Mouse (Mus musculus) kidney, postnatal 0 days (tissue): Measurements from ENCODE around the gene Pola1. TPM values are rescaled to one million over a fixed set of nuclear protein-coding genes. Genes with fewer than 3 reads are reported as not detected.

Source experiments
- ATAC-seq: fragments of 200-750 bp; cut with Nextera tagmentation; replicated peaks from 2 replicates; pipeline ENCODE4 v1.8.0; 2017; ENCODE audit warnings: low read depth, moderate number of reproducible peaks, moderate TSS enrichment, moderate library complexity; ENCODE audit not compliant: low FRiP score
- DNase-seq: peaks from one replicate; pipeline ENCODE4 v3.0.0-alpha.2; 2016; ENCODE audit warnings: low spot score
- H3K27ac ChIP-seq: fragments of 300-500 bp; sonication (generic); 2 replicates; pipeline ENCODE4 v1.5.1; 2014; ENCODE audit warnings: mild to moderate bottlenecking
- H3K27me3 ChIP-seq: fragments of 300-500 bp; sonication (generic); 2 replicates; pipeline ENCODE4 v1.6.1; 2014; ENCODE audit warnings: low read length, mixed read lengths; ENCODE audit not compliant: insufficient read depth
- H3K36me3 ChIP-seq: fragments of 300-500 bp; sonication (generic); 2 replicates; pipeline ENCODE4 v1.6.1; 2014; ENCODE audit warnings: low read length, mixed read lengths; ENCODE audit not compliant: insufficient read depth
- H3K4me1 ChIP-seq: fragments of 300-500 bp; sonication (generic); replicated peaks from 2 replicates; pipeline ENCODE4 v1.6.1; 2014; ENCODE audit warnings: antibody characterized with exemption, low read length, mixed read lengths; ENCODE audit not compliant: insufficient read depth
- H3K4me2 ChIP-seq: fragments of 300-500 bp; sonication (generic); 2 replicates; pipeline ENCODE4 v1.6.1; 2014; ENCODE audit warnings: mild to moderate bottlenecking, low read length, moderate library complexity, mixed read lengths
- H3K4me3 ChIP-seq: fragments of 300-500 bp; sonication (generic); replicated peaks from 2 replicates; pipeline ENCODE4 v1.5.1; 2014; ENCODE audit warnings: low read depth, low read length
- H3K9ac ChIP-seq: fragments of 300-500 bp; sonication (generic); 2 replicates; pipeline ENCODE4 v1.6.1; 2014; ENCODE audit warnings: low read depth, low read length
- H3K9me3 ChIP-seq: fragments of 300-500 bp; sonication (generic); replicated peaks from 2 replicates; pipeline ENCODE4 v1.6.1; 2016; ENCODE audit warnings: low read length, inconsistent platforms, mixed read lengths
- CTCF ChIP-seq: IDR thresholded peaks from 2 replicates; pipeline ENCODE4 v1.5.1; 2016; ENCODE audit warnings: antibody characterized with exemption, low read depth, mild to moderate bottlenecking, moderate library complexity
- WGBS: fragments of 180-500 bp; shearing (Covaris S2); extraction: QIAGEN DNeasy Blood & Tissue Kit; methylation state at CpG from one replicate; pipeline ENCODE4 v1.1.7; 2014; 5-methylcytosine and 5-hydroxymethylcytosine counted together
- polyA plus RNA-seq: library from polyadenylated mRNA; unstranded; fragments of >200 nt; fragmentation: Nextera tagmentation; extraction: Ambion mirVana; gene quantifications from 2 replicates; pipeline ENCODE4 v1.2.1, GENCODE M21; 2015

Pola1 gene
- polyA plus RNA-seq, 1 experiment from 2014 or later: 7.8 TPM

GRCm38 (mm10) chrX:93377285-93377972 is 254.5 kb downstream of the Pola1 start:
- no peak overlapping the region for H3K9ac ChIP-seq
- no peak overlapping the region for H3K4me2 ChIP-seq
- H3K9me3 ChIP-seq: no peaks in the 10 kb centered on the region
- no peaks in the 10 kb centered on the region for H3K4me1 ChIP-seq
- no peak for TF ChIP-seq CTCF
- 81% methylated on average over 9 of the region's 9 CpGs for WGBS
- no peaks in the 10 kb centered on the region for H3K27me3 ChIP-seq
- DNase-seq (no peak), ATAC-seq (no peak)
- H3K27ac ChIP-seq: no peak overlapping the region
- no peaks in the 10 kb centered on the region for H3K36me3 ChIP-seq
- no peak overlapping the region for H3K4me3 ChIP-seq

GRCm38 (mm10) chrX:93373503-93373902 is 258.5 kb downstream of the Pola1 start:
- WGBS: 56% methylated on average over 1 of the region's 1 CpGs

GRCm38 (mm10) chrX:93369708-93370107 is 262.2 kb downstream of the Pola1 start:
- TF ChIP-seq CTCF: no peak
- Histone ChIP-seq H3K27me3 (no peaks in the 10 kb centered on the region), H3K4me1 (no peaks in the 10 kb centered on the region), H3K9ac (no peak overlapping the region), H3K36me3 (no peaks in the 10 kb centered on the region), H3K4me3 (no peak overlapping the region), H3K9me3 (no peaks in the 10 kb centered on the region), H3K27ac (no peak overlapping the region), H3K4me2 (no peak overlapping the region)
- DNase-seq (no peak), ATAC-seq (no peak)
- 74% methylated on average over 1 of the region's 1 CpGs for WGBS

More at GRCm38 (mm10) chrX:93373503-93373902, 258.5 kb downstream of the Pola1 start:
- Histone ChIP-seq H3K4me1 (no peaks in the 10 kb centered on the region), H3K36me3 (no peaks in the 10 kb centered on the region), H3K4me3 (no peak overlapping the region), H3K4me2 (no peak overlapping the region), H3K9ac (no peak overlapping the region), H3K9me3 (no peaks in the 10 kb centered on the region), H3K27me3 (no peaks in the 10 kb centered on the region), H3K27ac (no peak overlapping the region)
- no peak for DNase-seq
- no peak for TF ChIP-seq CTCF
- no peak for ATAC-seq

GRCm38 (mm10) chrX:93368211-93368610 is 263.7 kb downstream of the Pola1 start:
- Histone ChIP-seq H3K4me1 (no peaks in the 10 kb centered on the region), H3K9ac (no peak overlapping the region), H3K4me2 (no peak overlapping the region), H3K4me3 (no peak overlapping the region), H3K27me3 (no peaks in the 10 kb centered on the region), H3K27ac (no peak overlapping the region), H3K9me3 (no peaks in the 10 kb centered on the region), H3K36me3 (no peaks in the 10 kb centered on the region)
- 86% methylated on average over 3 of the region's 3 CpGs for WGBS
- TF ChIP-seq CTCF: no peak
- DNase-seq: no peak
- ATAC-seq: no peak

GRCm38 (mm10) chrX:93321336-93321735 is 310.6 kb downstream of the Pola1 start:
- 63% methylated on average over 1 of the region's 1 CpGs for WGBS

GRCm38 (mm10) chrX:93319979-93320378 is 312.0 kb downstream of the Pola1 start:
- H3K27ac ChIP-seq: no peak overlapping the region
- no peaks in the 10 kb centered on the region for H3K4me1 ChIP-seq
- ATAC-seq: no peak
- TF ChIP-seq CTCF: no peak
- H3K4me2 ChIP-seq: no peak overlapping the region
- no peak overlapping the region for H3K9ac ChIP-seq
- H3K27me3 ChIP-seq: no peaks in the 10 kb centered on the region
- no peak overlapping the region for H3K4me3 ChIP-seq
- 83% methylated on average over 2 of the region's 2 CpGs for WGBS
- no peaks in the 10 kb centered on the region for H3K9me3 ChIP-seq
- DNase-seq: no peak
- no peaks in the 10 kb centered on the region for H3K36me3 ChIP-seq

More at GRCm38 (mm10) chrX:93321336-93321735, 310.6 kb downstream of the Pola1 start:
- H3K4me2 ChIP-seq: no peak overlapping the region
- H3K9me3 ChIP-seq: no peaks in the 10 kb centered on the region
- no peak overlapping the region for H3K9ac ChIP-seq
- no peak overlapping the region for H3K27ac ChIP-seq
- DNase-seq: no peak
- H3K27me3 ChIP-seq: no peaks in the 10 kb centered on the region
- no peak for TF ChIP-seq CTCF
- no peak overlapping the region for H3K4me3 ChIP-seq
- ATAC-seq: no peak
- no peaks in the 10 kb centered on the region for H3K36me3 ChIP-seq
- H3K4me1 ChIP-seq: no peaks in the 10 kb centered on the region

- Histone ChIP-seq H3K27me3 (no peaks in the 10 kb centered on the region), H3K9ac (no peak overlapping the region), H3K4me3 (no peak overlapping the region), H3K4me1 (no peaks in the 10 kb centered on the region), H3K27ac (no peak overlapping the region), H3K4me2 (no peak overlapping the region), H3K9me3 (no peaks in the 10 kb centered on the region), H3K36me3 (no peaks in the 10 kb centered on the region)
- 64% methylated on average over 4 of the region's 4 CpGs for WGBS
- no peak for ATAC-seq
- no peak for DNase-seq
- no peak for TF ChIP-seq CTCF
Observed at GRCm38 (mm10) chrX:93317577-93317976, 314.4 kb downstream of the Pola1 start.
